18 mouse cellular contexts compared by ENCODE assay signal in the genomic region with DNA sequence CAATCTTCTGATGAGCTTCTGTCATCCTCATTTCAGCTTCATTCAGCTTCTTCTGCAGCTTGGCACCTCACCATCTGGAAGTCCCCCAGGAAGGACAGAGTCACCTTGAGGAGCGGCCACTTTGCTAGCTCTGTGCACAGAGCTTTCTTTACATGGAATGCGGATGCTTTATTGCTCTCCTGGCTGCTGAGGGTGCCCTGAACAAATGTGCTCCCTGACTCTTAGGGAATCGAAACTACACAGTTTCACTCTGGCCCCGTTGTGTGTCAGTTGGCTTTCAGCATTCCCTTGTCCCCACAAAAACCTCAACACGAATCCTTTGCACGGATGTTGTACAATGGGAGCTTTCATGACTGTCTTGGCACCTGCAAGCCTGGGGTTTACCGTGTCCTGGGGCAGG.
DNase-seq lines count a peak whose midpoint lies in the region; ATAC-seq and TF ChIP-seq lines count a peak whose summit lies in the region.
"Had no signal": no experiment of that assay in that cellular context is flagged by ENCODE, and none has a peak within 500 bp of the region (broad histone marks: within the 10 kb centered on the region; RNA-seq: fewer than 3 reads in every experiment).

No protein-coding gene starts in this region.

- DNase-seq in gastrocnemius, postnatal 14 days = peak; percentile 11
- no peak for DNase-seq in gastrocnemius, postnatal 36 days
- DNase-seq in adrenal gland, postnatal 25 days = peak; percentile 2
- no peak for DNase-seq in lung, embryonic 14.5 days
- peak; percentile 24 to 49 for DNase-seq in lung, postnatal 4 days
- DNase-seq in kidney, adult 8-10 months = no peak
- DNase-seq: cerebellum, adult 11-12 months; cerebellum, postnatal 36 days; right cerebral cortex, postnatal 25 days; thymus, adult 18-20 months had no signal

- H3K9me3 ChIP-seq in lung, embryonic 14.5 days (ENCODE audit: low read depth, low read length) = no peaks in the 10 kb centered on the region
- no peaks in the 10 kb centered on the region for H3K9me3 ChIP-seq in intestine, embryonic 15.5 days
- no peaks in the 10 kb centered on the region for H3K9me3 ChIP-seq in hindbrain, embryonic 13.5 days
- H3K9me3 ChIP-seq: hindbrain, embryonic 15.5 days; limb, embryonic 15.5 days; liver, embryonic 15.5 days; stomach, embryonic 15.5 days had no signal

- peak overlapping the region; percentile 66; the same call in 1 of the 2 replicates for H3K27ac ChIP-seq in lung, embryonic 14.5 days (ENCODE audit: low read depth)
- H3K27ac ChIP-seq in intestine, embryonic 15.5 days = no peak overlapping the region
- no peak overlapping the region for H3K27ac ChIP-seq in hindbrain, embryonic 13.5 days
- H3K27ac ChIP-seq: hindbrain, embryonic 15.5 days; limb, embryonic 15.5 days; liver, embryonic 15.5 days; stomach, embryonic 15.5 days had no signal

- no peak overlapping the region for H3K9ac ChIP-seq in lung, embryonic 14.5 days
- no peak overlapping the region for H3K9ac ChIP-seq in intestine, embryonic 15.5 days
- H3K9ac ChIP-seq in hindbrain, embryonic 13.5 days = no peak overlapping the region
- H3K9ac ChIP-seq: hindbrain, embryonic 15.5 days; limb, embryonic 15.5 days; liver, embryonic 15.5 days; stomach, embryonic 15.5 days had no signal

- H3K36me3 ChIP-seq in lung, embryonic 14.5 days (ENCODE audit: insufficient read depth) = no peaks in the 10 kb centered on the region
- H3K36me3 ChIP-seq in intestine, embryonic 15.5 days = no peaks in the 10 kb centered on the region
- H3K36me3 ChIP-seq in hindbrain, embryonic 13.5 days = no peaks in the 10 kb centered on the region
- H3K36me3 ChIP-seq: hindbrain, embryonic 15.5 days; limb, embryonic 15.5 days; liver, embryonic 15.5 days; stomach, embryonic 15.5 days had no signal

- H3K27me3 ChIP-seq in lung, embryonic 14.5 days (ENCODE audit: insufficient read depth, low read length) = no peaks in the 10 kb centered on the region
- H3K27me3 ChIP-seq in intestine, embryonic 15.5 days (replicated peaks) = no peaks in the 10 kb centered on the region
- H3K27me3 ChIP-seq in hindbrain, embryonic 13.5 days = no peaks in the 10 kb centered on the region
- H3K27me3 ChIP-seq: hindbrain, embryonic 15.5 days; limb, embryonic 15.5 days; liver, embryonic 15.5 days; stomach, embryonic 15.5 days had no signal

- H3K4me1 ChIP-seq in lung, embryonic 14.5 days (ENCODE audit: insufficient read depth) = no peaks in the 10 kb centered on the region
- H3K4me1 ChIP-seq in intestine, embryonic 15.5 days (replicated peaks) = no peaks in the 10 kb centered on the region
- no peaks in the 10 kb centered on the region for H3K4me1 ChIP-seq in hindbrain, embryonic 13.5 days (replicated peaks)
- H3K4me1 ChIP-seq: hindbrain, embryonic 15.5 days; liver, embryonic 15.5 days; stomach, embryonic 15.5 days had no signal

- H3K4me2 ChIP-seq in lung, embryonic 14.5 days = no peak overlapping the region
- H3K4me2 ChIP-seq in intestine, embryonic 15.5 days (replicated peaks) = no peak overlapping the region
- no peak overlapping the region for H3K4me2 ChIP-seq in hindbrain, embryonic 13.5 days
- H3K4me2 ChIP-seq: hindbrain, embryonic 15.5 days; limb, embryonic 15.5 days; liver, embryonic 15.5 days; stomach, embryonic 15.5 days had no signal

- no peak for ATAC-seq in lung, embryonic 14.5 days (ENCODE audit: insufficient read depth)
- ATAC-seq in intestine, embryonic 15.5 days = no peak
- ATAC-seq in hindbrain, embryonic 13.5 days (ENCODE audit: low FRiP score) = no peak
- ATAC-seq: intestine, embryonic 16.5 days; midbrain, embryonic 16.5 days had no signal

- TF ChIP-seq CTCF in lung, embryonic 14.5 days (IDR thresholded peaks at IDR 0.05; ENCODE audit: low read depth) = no peak

- intact Hi-C loops in gastrocnemius, postnatal 14 days (cut with DNase I; ENCODE audit: low total_unique reads) = loop anchor here (5.0 kb wide), 1 partner anchor 331 kb away; a partner anchor contains a TSS
- intact Hi-C loops in gastrocnemius, postnatal 36 days (cut with DNase I) = loop anchor here (5.0 kb wide), 1 partner anchor 331 kb away; a partner anchor contains a TSS

- H3K4me3 ChIP-seq in lung, embryonic 14.5 days (ENCODE audit: low read depth, low read length) = no peak overlapping the region
- H3K4me3 ChIP-seq in intestine, embryonic 15.5 days (replicated peaks) = no peak overlapping the region
- no peak overlapping the region for H3K4me3 ChIP-seq in hindbrain, embryonic 13.5 days
- H3K4me3 ChIP-seq: hindbrain, embryonic 15.5 days; limb, embryonic 15.5 days; liver, embryonic 15.5 days; stomach, embryonic 15.5 days had no signal

- WGBS in lung, embryonic 14.5 days = 68% methylated on average over 7 of the region's 7 CpGs
- WGBS in intestine, embryonic 15.5 days = 72% methylated on average over 7 of the region's 7 CpGs
- WGBS in hindbrain, embryonic 13.5 days = 84% methylated on average over 7 of the region's 7 CpGs

Comparison
In these comparisons a context has a peak if more than half of its experiments do, and no peak if none do; other contexts are left out.
1. DNase-seq: peak in gastrocnemius, postnatal 14 days (single experiment), adrenal gland, postnatal 25 days (single experiment) and lung, postnatal 4 days (2 of 2); none in gastrocnemius, postnatal 36 days (0 of 2), lung, embryonic 14.5 days (single experiment) and kidney, adult 8-10 months (0 of 2).